Mouse (Mus musculus) limb, embryonic 12.5 days (tissue): Measurements from ENCODE around the gene Prrc2a. TPM values are rescaled to one million over a fixed set of nuclear protein-coding genes. Genes with fewer than 3 reads are reported as not detected.
"Not testable (repeated sequence)": the region's sequence is repeated elsewhere in the genome, so short reads cannot be mapped to it uniquely, and the experiment has no call there.

Experiments used
- ATAC-seq: fragments of 200-750 bp; cut with Nextera tagmentation; 2 replicates; pipeline ENCODE4 v1.8.0; 2017; ENCODE audit warnings: low read depth, moderate TSS enrichment; ENCODE audit not compliant: insufficient number of reproducible peaks, insufficient read depth, low FRiP score, low TSS enrichment
- H3K27ac ChIP-seq: fragments of 300-500 bp; sonication (generic); 2 replicates; pipeline ENCODE4 v1.5.1; 2016; ENCODE audit warnings: mild to moderate bottlenecking, moderate library complexity
- H3K27me3 ChIP-seq: fragments of 300-500 bp; sonication (generic); 2 replicates; pipeline ENCODE4 v1.6.1; 2016; ENCODE audit warnings: mild to moderate bottlenecking, moderate library complexity
- H3K36me3 ChIP-seq: fragments of 300-500 bp; sonication (generic); 2 replicates; pipeline ENCODE4 v1.6.1; 2016; ENCODE audit warnings: mild to moderate bottlenecking, moderate library complexity
- H3K4me1 ChIP-seq: fragments of 300-500 bp; sonication (generic); replicated peaks from 2 replicates; pipeline ENCODE4 v1.6.1; 2016
- H3K4me2 ChIP-seq: fragments of 300-500 bp; sonication (generic); 2 replicates; pipeline ENCODE4 v1.6.1; 2016; ENCODE audit warnings: mild to moderate bottlenecking, moderate library complexity
- H3K4me3 ChIP-seq: fragments of 300-500 bp; sonication (generic); replicated peaks from 2 replicates; pipeline ENCODE4 v1.5.1; 2016; ENCODE audit warnings: mild to moderate bottlenecking
- H3K9ac ChIP-seq: fragments of 300-500 bp; sonication (generic); replicated peaks from 2 replicates; pipeline ENCODE4 v1.6.1; 2016; ENCODE audit warnings: mild to moderate bottlenecking, moderate library complexity
- H3K9me3 ChIP-seq: fragments of 300-500 bp; sonication (generic); 2 replicates; pipeline ENCODE4 v1.6.1; 2016; ENCODE audit warnings: mild to moderate bottlenecking, moderate library complexity
- WGBS: fragments of 180-500 bp; shearing (Covaris S2); methylation state at CpG from one replicate; pipeline ENCODE4 v1.1.7; 2016; 5-methylcytosine and 5-hydroxymethylcytosine counted together
- polyA plus RNA-seq: library from polyadenylated mRNA; unstranded; fragments of >200 nt; fragmentation: Nextera tagmentation; extraction: Ambion mirVana; gene quantifications from 2 replicates; pipeline ENCODE4 v1.2.1, GENCODE M21; 2016

Prrc2a gene
- polyA plus RNA-seq, 1 experiment from 2014 or later: 231 TPM

DNA sequence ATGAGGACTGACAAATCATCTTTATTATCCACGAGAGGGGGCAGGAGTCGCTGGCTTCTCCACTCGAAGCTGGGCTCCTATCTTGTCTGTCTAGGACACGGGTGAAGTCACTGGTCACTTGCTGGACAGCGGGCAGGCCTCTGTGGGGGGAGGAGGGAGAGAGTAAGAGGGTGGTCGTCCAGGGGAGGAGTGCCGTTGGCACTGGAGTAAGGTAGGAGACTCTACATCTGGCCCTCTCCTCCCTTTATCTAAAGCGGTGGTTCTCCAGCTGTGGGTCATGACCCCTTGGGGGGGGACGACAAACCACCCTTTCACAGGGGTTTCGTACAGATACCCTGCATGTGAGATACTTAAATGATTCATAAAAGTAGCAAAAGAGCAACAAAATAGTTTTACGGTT lies 35.7 kb downstream of the Prrc2a start:
- Histone ChIP-seq H3K4me1 (peaks cover 29% of the 10 kb centered on the region), H3K27ac (no peak overlapping the region), H3K4me3 (no peak overlapping the region), H3K4me2 (no peak overlapping the region), H3K36me3 (peaks cover 34% of the 10 kb centered on the region), H3K9ac (peak overlapping the region; percentile 18; the same call in 1 of the 2 replicates), H3K9me3 (no peaks in the 10 kb centered on the region), H3K27me3 (no peaks in the 10 kb centered on the region)
- 71% methylated on average over 11 of the region's 11 CpGs for WGBS
- ATAC-seq: no peak

DNA sequence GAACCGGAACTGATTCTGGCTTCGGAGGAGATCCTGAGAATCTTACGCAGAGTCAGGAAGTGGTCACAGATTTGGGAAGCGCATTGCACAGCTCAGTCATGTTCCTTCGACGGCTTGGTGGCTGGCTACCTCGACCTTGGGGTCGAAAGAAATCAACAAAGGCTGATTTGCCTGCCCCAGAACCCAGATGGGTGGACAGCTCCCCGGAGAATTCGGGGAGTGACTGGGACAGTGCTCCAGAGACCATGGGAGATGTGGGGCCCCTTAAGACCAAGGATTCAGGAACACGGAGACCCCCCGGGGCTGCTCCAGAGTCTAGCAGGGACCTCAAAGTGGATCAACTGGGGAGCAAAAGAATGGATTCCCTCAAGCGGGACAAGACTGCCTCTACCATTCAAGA lies 37.7 kb downstream of the Prrc2a start:
- H3K36me3 ChIP-seq: peaks cover 45% of the 10 kb centered on the region
- peak overlapping the region; percentile 82 for H3K9ac ChIP-seq
- 78% methylated on average over 13 of the region's 13 CpGs for WGBS
- peak overlapping the region; percentile 70 for H3K4me3 ChIP-seq
- no peaks in the 10 kb centered on the region for H3K27me3 ChIP-seq
- H3K4me2 ChIP-seq: peak overlapping the region; percentile 82
- ATAC-seq: no peak
- no peaks in the 10 kb centered on the region for H3K9me3 ChIP-seq
- H3K27ac ChIP-seq: peak overlapping the region; percentile 85; the same call in 1 of the 2 replicates
- H3K4me1 ChIP-seq: peaks cover 32% of the 10 kb centered on the region

DNA sequence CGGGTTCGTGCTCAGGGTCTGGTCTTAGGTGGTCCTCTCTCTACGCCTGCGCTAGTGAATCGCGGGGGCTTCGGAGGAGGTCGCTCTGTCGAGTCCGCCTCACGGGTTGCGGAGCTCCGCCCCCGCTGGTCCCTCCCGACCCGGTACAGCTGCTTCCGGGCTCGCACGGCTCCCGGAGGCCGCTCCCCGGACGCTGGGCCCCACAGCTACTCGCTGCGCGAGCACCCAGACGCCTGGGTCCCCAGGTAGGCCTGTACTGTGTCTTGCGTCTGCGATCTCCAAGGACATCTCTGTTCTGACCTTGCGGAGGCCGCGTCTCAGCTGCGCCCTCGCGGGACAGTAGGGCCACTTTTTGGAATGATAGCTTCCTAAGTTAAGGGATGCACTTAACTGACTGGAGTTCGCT lies 38.5 kb downstream of the Prrc2a start, which contains the start of gene D17H6S53E:
Gene D17H6S53E, plus strand, starts transcription at position 168 of the 406 bp plus-strand sequence.
- peak; percentile 21; the same call in 1 of the 2 replicates for ATAC-seq
- peak within 1 kb of the TSS; percentile 82 for H3K4me2 ChIP-seq
- peaks cover 45% of the 10 kb centered on the region for H3K36me3 ChIP-seq
- no peaks in the 10 kb centered on the region for H3K9me3 ChIP-seq
- H3K4me1 ChIP-seq: peaks cover 33% of the 10 kb centered on the region
- H3K27me3 ChIP-seq: no peaks in the 10 kb centered on the region
- peak within 1 kb of the TSS; percentile 70 for H3K4me3 ChIP-seq
- WGBS: under 1% methylated on average over 36 of the region's 36 CpGs
- H3K9ac ChIP-seq: peak within 1 kb of the TSS; percentile 82
- peak within 1 kb of the TSS; percentile 85 for H3K27ac ChIP-seq

DNA sequence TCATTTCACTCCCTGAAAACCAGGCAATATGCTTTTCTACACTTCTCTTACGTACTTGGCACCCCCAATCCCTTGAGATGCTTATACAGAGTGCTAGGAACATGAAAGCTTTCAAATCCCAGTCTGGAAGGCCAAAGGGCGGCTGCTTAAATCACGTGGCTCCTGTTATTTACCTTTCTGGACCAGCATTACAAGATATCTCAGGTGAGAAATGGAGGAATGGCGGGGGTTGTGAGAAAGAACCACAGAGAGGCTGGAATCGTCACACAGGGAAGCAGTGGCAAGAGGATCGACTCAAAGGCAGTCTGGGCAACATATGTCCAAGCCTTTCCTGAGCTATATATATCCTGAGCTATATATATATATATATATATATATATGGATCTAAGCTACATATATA lies 39.1 kb downstream of the Prrc2a start:
- Histone ChIP-seq H3K27ac (peak overlapping the region; percentile 64; the same call in 1 of the 2 replicates), H3K27me3 (no peaks in the 10 kb centered on the region), H3K4me2 (peak overlapping the region; percentile 82), H3K4me1 (peaks cover 33% of the 10 kb centered on the region), H3K36me3 (peaks cover 45% of the 10 kb centered on the region), H3K9ac (peak overlapping the region; percentile 82), H3K9me3 (no peaks in the 10 kb centered on the region), H3K4me3 (peak overlapping the region; percentile 70)
- ATAC-seq: no peak
- WGBS: 27% methylated on average over 6 of the region's 6 CpGs

DNA sequence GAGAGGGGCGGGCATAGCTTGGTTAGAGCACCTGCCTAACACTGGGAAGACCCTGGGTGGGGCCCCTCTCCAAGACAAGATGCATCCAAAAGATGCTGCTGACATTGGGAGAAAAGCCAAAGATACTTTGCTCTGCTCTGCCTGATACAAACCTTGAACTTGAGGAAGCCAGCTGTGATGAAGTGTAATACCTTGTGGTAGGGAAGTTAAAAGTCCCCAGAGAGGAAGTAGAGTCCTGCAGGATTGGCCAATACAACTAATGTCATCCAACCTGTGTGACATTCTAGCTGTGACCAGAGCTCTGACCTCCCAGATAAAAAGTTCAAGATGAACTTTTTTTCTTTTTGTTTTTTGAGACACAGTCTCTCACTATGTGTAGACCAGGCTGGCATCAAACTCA lies 39.6 kb downstream of the Prrc2a start:
- Histone ChIP-seq H3K36me3 (peaks cover 43% of the 10 kb centered on the region), H3K4me2 (no peak overlapping the region), H3K9me3 (no peaks in the 10 kb centered on the region), H3K4me3 (peak overlapping the region; percentile 70; the same call in 1 of the 2 replicates), H3K27ac (peak overlapping the region; percentile 64; the same call in 1 of the 2 replicates), H3K4me1 (peaks cover 37% of the 10 kb centered on the region), H3K27me3 (no peaks in the 10 kb centered on the region), H3K9ac (no peak overlapping the region)
- 87% methylated on average over 1 of the region's 1 CpGs for WGBS
- ATAC-seq: no peak

DNA sequence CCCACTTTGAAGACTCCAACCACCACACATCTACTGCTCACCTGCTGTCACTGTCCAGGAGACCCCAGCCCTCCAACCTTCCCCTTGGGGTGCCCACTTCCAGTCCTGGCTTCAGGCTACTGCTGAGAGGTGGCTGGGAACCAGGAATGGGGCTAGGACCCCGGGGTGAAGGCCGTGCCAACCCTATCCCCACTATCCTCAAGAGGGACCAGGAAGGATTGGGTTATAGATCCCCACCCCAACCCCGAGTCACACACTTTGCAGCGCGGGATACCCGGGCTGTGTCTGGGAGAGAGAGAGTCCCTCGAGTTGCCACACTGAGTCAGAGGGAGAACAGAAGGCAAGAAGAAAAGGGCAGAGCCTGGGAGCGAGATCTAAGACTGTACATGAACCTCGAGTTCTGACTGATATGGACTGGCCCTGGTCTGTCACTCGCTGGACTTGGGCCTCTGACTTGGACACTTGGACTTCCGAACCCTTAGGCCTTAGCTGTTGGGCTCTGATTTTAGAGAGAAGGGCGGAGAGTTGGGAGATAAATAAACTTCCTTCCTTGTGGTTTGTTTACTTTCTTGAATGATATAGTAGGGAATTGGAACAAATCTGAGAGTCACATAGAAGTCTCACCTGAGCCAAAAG lies 40.3 kb downstream of the Prrc2a start:
- Histone ChIP-seq H3K4me1 (peaks cover 43% of the 10 kb centered on the region), H3K36me3 (peaks cover 40% of the 10 kb centered on the region)
- 92% methylated on average over 12 of the region's 12 CpGs for WGBS
- not testable (repeated sequence) for H3K27me3 ChIP-seq, H3K9ac ChIP-seq, H3K4me2 ChIP-seq, H3K27ac ChIP-seq, H3K9me3 ChIP-seq, ATAC-seq, H3K4me3 ChIP-seq

DNA sequence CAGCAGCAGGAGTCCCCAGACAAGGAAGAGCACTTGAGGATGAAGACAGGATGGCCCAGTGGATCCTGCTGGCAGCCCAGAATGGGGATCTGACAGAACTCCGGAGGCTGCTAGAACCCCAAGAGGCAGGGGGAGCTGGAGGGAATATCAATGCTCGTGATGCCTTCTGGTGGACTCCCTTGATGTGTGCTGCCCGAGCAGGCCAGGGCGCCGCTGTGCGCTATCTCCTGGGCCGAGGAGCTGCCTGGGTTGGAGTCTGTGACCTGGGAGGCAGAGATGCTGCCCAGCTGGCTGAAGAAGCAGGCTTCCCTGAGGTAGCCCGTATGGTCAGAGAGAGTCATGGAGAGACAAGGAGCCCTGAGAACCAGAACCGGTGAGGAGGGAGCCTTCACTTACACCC lies 41.4 kb downstream of the Prrc2a start:
- not testable (repeated sequence) for H3K9ac ChIP-seq, ATAC-seq
- 95% methylated on average over 9 of the region's 9 CpGs for WGBS

DNA sequence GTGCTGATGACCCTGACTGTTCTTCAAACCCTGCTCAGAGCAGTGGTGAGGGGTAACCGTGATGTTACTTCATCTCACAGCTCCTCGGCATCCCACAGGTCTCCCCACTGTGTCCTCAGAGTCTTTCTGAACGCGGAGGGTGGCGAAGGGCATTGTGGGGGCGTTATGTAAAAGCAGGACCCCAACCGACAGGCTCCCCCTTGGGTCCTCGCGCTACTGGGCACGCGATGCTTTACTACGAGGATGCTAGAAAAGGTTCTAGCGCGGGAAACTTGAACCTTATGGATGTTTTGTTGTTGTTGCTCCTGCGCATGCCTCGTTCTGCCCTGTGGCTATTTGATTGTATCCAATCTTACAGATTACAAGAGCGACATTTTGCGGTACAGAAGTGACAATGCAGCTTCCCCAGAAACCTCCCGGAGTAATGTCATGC lies 42.8 kb downstream of the Prrc2a start, which contains the start of gene Csnk2b:
Gene Csnk2b, minus strand, starts transcription at position 183 of the 433 bp plus-strand sequence.
- Histone ChIP-seq H3K4me3 (peak within 1 kb of the TSS; percentile 95), H3K27me3 (no peaks in the 10 kb centered on the region), H3K9me3 (no peaks in the 10 kb centered on the region), H3K36me3 (peaks cover 47% of the 10 kb centered on the region), H3K4me1 (peaks cover 29% of the 10 kb centered on the region), H3K9ac (peak within 1 kb of the TSS; percentile 95), H3K27ac (peak within 1 kb of the TSS; percentile 92), H3K4me2 (peak within 1 kb of the TSS; percentile 96)
- WGBS: 1% methylated on average over 19 of the region's 19 CpGs
- ATAC-seq: no peak

More for the DNA sequence above, 41.4 kb downstream of the Prrc2a start:
- H3K4me2 ChIP-seq, H3K9me3 ChIP-seq, H3K27me3 ChIP-seq, H3K27ac ChIP-seq, H3K4me3 ChIP-seq: not testable (repeated sequence)
- H3K36me3 ChIP-seq: peaks cover 41% of the 10 kb centered on the region
- peaks cover 39% of the 10 kb centered on the region for H3K4me1 ChIP-seq

DNA sequence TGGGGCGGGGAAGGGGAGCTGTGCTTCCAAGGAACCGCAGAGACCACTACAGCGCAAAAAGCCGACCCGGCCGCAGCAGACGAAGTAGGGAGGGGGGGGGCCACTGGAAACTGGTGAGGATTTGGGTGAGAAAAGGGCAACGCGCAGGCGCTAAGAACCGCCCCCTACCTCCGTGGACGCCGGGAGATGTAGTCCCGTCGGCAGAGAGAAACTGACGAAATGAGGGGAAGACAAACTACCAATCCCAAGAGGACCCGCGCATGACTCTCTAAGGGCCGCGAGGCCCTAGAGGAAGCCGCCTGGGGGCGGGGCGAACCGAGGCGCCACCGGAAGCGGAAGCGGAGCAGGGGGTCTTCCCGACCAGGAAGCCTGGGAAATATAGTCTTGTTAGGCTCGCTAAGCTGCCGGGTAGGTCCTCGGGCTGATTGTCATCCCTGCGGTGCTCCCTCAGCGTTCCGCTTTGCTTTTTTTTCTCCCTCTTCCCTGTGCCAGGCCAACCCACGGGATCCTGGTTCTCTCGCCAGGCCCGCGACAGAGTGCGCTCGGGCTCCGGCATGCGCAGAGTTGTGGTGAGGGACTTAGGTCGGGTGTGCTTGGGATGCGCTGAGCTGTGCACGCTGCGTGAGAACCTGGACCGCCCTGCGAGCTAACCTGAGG lies 43.4 kb downstream of the Prrc2a start, which contains the start of gene Gpank1:
Gene Gpank1, plus strand, starts transcription at position 313 of the 657 bp plus-strand sequence.
- H3K9ac ChIP-seq: peak within 1 kb of the TSS; percentile 95
- no peaks in the 10 kb centered on the region for H3K27me3 ChIP-seq
- H3K4me1 ChIP-seq: peaks cover 24% of the 10 kb centered on the region
- peak within 1 kb of the TSS; percentile 95 for H3K4me3 ChIP-seq
- peaks cover 52% of the 10 kb centered on the region for H3K36me3 ChIP-seq
- peak within 1 kb of the TSS; percentile 92 for H3K27ac ChIP-seq
- no peaks in the 10 kb centered on the region for H3K9me3 ChIP-seq
- WGBS: under 1% methylated on average over 50 of the region's 50 CpGs
- peak within 1 kb of the TSS; percentile 96 for H3K4me2 ChIP-seq
- peak; percentile 96 for ATAC-seq

DNA sequence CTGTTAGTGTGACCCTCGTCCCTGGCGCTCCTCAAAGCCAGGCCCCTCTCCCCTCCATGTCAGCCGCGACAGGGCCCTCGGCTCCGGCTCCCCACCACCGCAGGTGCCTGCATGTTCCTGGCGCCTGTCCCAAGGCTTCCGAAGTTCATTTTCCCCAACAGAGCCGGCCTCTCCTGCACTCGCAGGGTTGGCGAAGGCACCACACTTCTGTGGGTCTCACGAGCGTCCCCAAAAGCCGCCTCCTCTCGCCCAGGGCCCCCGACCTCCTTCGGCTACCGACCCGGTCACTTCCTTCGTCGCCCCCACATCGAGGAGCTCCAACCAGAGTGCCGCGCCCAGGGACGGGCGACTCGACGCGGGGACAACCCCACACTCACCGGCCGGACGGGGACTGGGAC lies 44.0 kb downstream of the Prrc2a start:
- Histone ChIP-seq H3K9me3 (no peaks in the 10 kb centered on the region), H3K27ac (peak overlapping the region; percentile 60; the same call in 1 of the 2 replicates), H3K4me3 (peak overlapping the region; percentile 95), H3K9ac (peak overlapping the region; percentile 95), H3K4me1 (peaks cover 24% of the 10 kb centered on the region), H3K4me2 (peak overlapping the region; percentile 96), H3K36me3 (peaks cover 57% of the 10 kb centered on the region), H3K27me3 (no peaks in the 10 kb centered on the region)
- under 1% methylated on average over 33 of the region's 33 CpGs for WGBS
- no peak for ATAC-seq
